Mouse (Mus musculus) midbrain, embryonic 13.5 days (tissue): ENCODE results near the gene Dpysl5. TPM values are rescaled to one million over a fixed set of nuclear protein-coding genes. Genes with fewer than 3 reads are reported as not detected.

Experiments used
- ATAC-seq: fragments of 200-750 bp; cut with Nextera tagmentation; 2 replicates; pipeline ENCODE4 v1.8.0; 2017; ENCODE audit warnings: mild to moderate bottlenecking, moderate TSS enrichment, moderate library complexity
- H3K27ac ChIP-seq: fragments of 300-500 bp; sonication (generic); 2 replicates; pipeline ENCODE4 v1.5.1; 2015; ENCODE audit warnings: inconsistent platforms, mild to moderate bottlenecking, moderate library complexity
- H3K27me3 ChIP-seq: fragments of 300-500 bp; sonication (generic); 2 replicates; pipeline ENCODE4 v1.6.1; 2015; ENCODE audit warnings: mild to moderate bottlenecking, inconsistent platforms
- H3K36me3 ChIP-seq: fragments of 300-500 bp; sonication (generic); 2 replicates; pipeline ENCODE4 v1.6.1; 2015; ENCODE audit warnings: mild to moderate bottlenecking, inconsistent platforms
- H3K4me1 ChIP-seq: fragments of 300-500 bp; sonication (generic); replicated peaks from 2 replicates; pipeline ENCODE4 v1.6.1; 2015; ENCODE audit warnings: inconsistent platforms
- H3K4me2 ChIP-seq: fragments of 300-500 bp; sonication (generic); replicated peaks from 2 replicates; pipeline ENCODE4 v1.6.1; 2015; ENCODE audit warnings: moderate library complexity, mild to moderate bottlenecking, inconsistent platforms
- H3K4me3 ChIP-seq: fragments of 300-500 bp; sonication (generic); replicated peaks from 2 replicates; pipeline ENCODE4 v1.5.1; 2015; ENCODE audit warnings: mild to moderate bottlenecking, inconsistent platforms
- H3K9ac ChIP-seq: fragments of 300-500 bp; sonication (generic); replicated peaks from 2 replicates; pipeline ENCODE4 v1.6.1; 2015; ENCODE audit warnings: mild to moderate bottlenecking, inconsistent platforms
- H3K9me3 ChIP-seq: fragments of 300-500 bp; sonication (generic); 2 replicates; pipeline ENCODE4 v1.6.1; 2016; ENCODE audit warnings: mild to moderate bottlenecking, inconsistent platforms
- WGBS: fragments of 180-500 bp; shearing (Covaris S2); methylation state at CpG from one replicate; pipeline ENCODE4 v1.1.7; 2015; 5-methylcytosine and 5-hydroxymethylcytosine counted together
- polyA plus RNA-seq: library from polyadenylated mRNA; unstranded; fragments of >200 nt; fragmentation: Nextera tagmentation; extraction: Ambion mirVana; gene quantifications from 2 replicates; pipeline ENCODE4 v1.2.1, GENCODE M21; 2015

Dpysl5 gene
- polyA plus RNA-seq, 1 experiment from 2014 or later = 200 TPM

- WGBS = 2% methylated on average over 45 of the region's 59 CpGs
- H3K4me2 ChIP-seq = peak within 1 kb of the TSS; percentile 81
- H3K9ac ChIP-seq = peak within 1 kb of the TSS; percentile 87
- no peaks in the 10 kb centered on the region for H3K27me3 ChIP-seq
- ATAC-seq = peak; percentile 98
- H3K36me3 ChIP-seq = no peaks in the 10 kb centered on the region; the same call in 1 of the 2 replicates
- H3K27ac ChIP-seq = peak within 1 kb of the TSS; percentile 94
- no peaks in the 10 kb centered on the region for H3K9me3 ChIP-seq
- peak within 1 kb of the TSS; percentile 78 for H3K4me3 ChIP-seq
- H3K4me1 ChIP-seq = peaks cover 42% of the 10 kb centered on the region
These were observed 103.2 kb downstream of the Dpysl5 start, which contains the start of gene Mapre3 for GRCm38 (mm10) chr5:30814424-30815119. TSS of gene Mapre3 (plus strand) at chr5:30814641.

GRCm38 (mm10) chr5:30815120-30815465 lies 103.7 kb downstream of the Dpysl5 start:
- H3K9me3 ChIP-seq = no peaks in the 10 kb centered on the region
- H3K27me3 ChIP-seq = no peaks in the 10 kb centered on the region
- 5% methylated on average over 7 of the region's 7 CpGs for WGBS
- peak overlapping the region; percentile 78 for H3K4me3 ChIP-seq
- ATAC-seq = no peak; the same call in 1 of the 2 replicates
- H3K27ac ChIP-seq = peak overlapping the region; percentile 94
- peaks cover 3% of the 10 kb centered on the region; the same call in 1 of the 2 replicates for H3K36me3 ChIP-seq
- H3K9ac ChIP-seq = peak overlapping the region; percentile 87
- peaks cover 42% of the 10 kb centered on the region for H3K4me1 ChIP-seq
- H3K4me2 ChIP-seq = peak overlapping the region; percentile 81

GRCm38 (mm10) chr5:30816261-30816791 lies 105.0 kb downstream of the Dpysl5 start:
- peak overlapping the region; percentile 87 for H3K9ac ChIP-seq
- peak overlapping the region; percentile 81 for H3K4me2 ChIP-seq
- peaks cover 42% of the 10 kb centered on the region for H3K4me1 ChIP-seq
- H3K27me3 ChIP-seq = no peaks in the 10 kb centered on the region
- H3K36me3 ChIP-seq = peaks cover 3% of the 10 kb centered on the region; the same call in 1 of the 2 replicates
- no peaks in the 10 kb centered on the region for H3K9me3 ChIP-seq
- ATAC-seq = no peak
- no peak overlapping the region for H3K27ac ChIP-seq
- 73% methylated on average over 8 of the region's 8 CpGs for WGBS
- H3K4me3 ChIP-seq = peak overlapping the region; percentile 78

- H3K27me3 ChIP-seq = no peaks in the 10 kb centered on the region
- 93% methylated on average over 8 of the region's 8 CpGs for WGBS
- H3K9ac ChIP-seq = no peak overlapping the region
- H3K4me3 ChIP-seq = no peak overlapping the region
- ATAC-seq = no peak
- H3K4me1 ChIP-seq = peaks cover 48% of the 10 kb centered on the region
- no peaks in the 10 kb centered on the region for H3K9me3 ChIP-seq
- no peak overlapping the region for H3K27ac ChIP-seq
- H3K4me2 ChIP-seq = no peak overlapping the region
- H3K36me3 ChIP-seq = peaks cover 3% of the 10 kb centered on the region; the same call in 1 of the 2 replicates
These were observed 107.5 kb downstream of the Dpysl5 start for GRCm38 (mm10) chr5:30818758-30819309.

- Histone ChIP-seq H3K4me2 (no peak overlapping the region), H3K36me3 (peaks cover 3% of the 10 kb centered on the region; the same call in 1 of the 2 replicates), H3K4me3 (no peak overlapping the region), H3K9me3 (no peaks in the 10 kb centered on the region), H3K9ac (no peak overlapping the region), H3K27me3 (no peaks in the 10 kb centered on the region), H3K27ac (no peak overlapping the region), H3K4me1 (peaks cover 41% of the 10 kb centered on the region)
- WGBS = 87% methylated on average over 5 of the region's 5 CpGs
- no peak for ATAC-seq
These were observed 111.3 kb downstream of the Dpysl5 start for GRCm38 (mm10) chr5:30822689-30823088.

- no peak for ATAC-seq
- Histone ChIP-seq H3K4me3 (no peak overlapping the region), H3K4me1 (peaks cover 37% of the 10 kb centered on the region), H3K27ac (no peak overlapping the region), H3K9ac (no peak overlapping the region), H3K4me2 (no peak overlapping the region), H3K36me3 (peaks cover 3% of the 10 kb centered on the region; the same call in 1 of the 2 replicates), H3K27me3 (no peaks in the 10 kb centered on the region), H3K9me3 (no peaks in the 10 kb centered on the region)
- 97% methylated on average over 3 of the region's 3 CpGs for WGBS
These were observed 111.7 kb downstream of the Dpysl5 start for GRCm38 (mm10) chr5:30823091-30823490.

- H3K4me3 ChIP-seq = no peak overlapping the region
- WGBS = 26% methylated on average over 11 of the region's 11 CpGs
- H3K27ac ChIP-seq = peak overlapping the region; percentile 41; the same call in 1 of the 2 replicates
- no peak overlapping the region for H3K9ac ChIP-seq
- H3K4me1 ChIP-seq = peaks cover 31% of the 10 kb centered on the region
- H3K9me3 ChIP-seq = no peaks in the 10 kb centered on the region
- H3K36me3 ChIP-seq = peaks cover 3% of the 10 kb centered on the region; the same call in 1 of the 2 replicates
- H3K27me3 ChIP-seq = no peaks in the 10 kb centered on the region
- peak; percentile 67 for ATAC-seq
- H3K4me2 ChIP-seq = no peak overlapping the region
These were observed 113.0 kb downstream of the Dpysl5 start for GRCm38 (mm10) chr5:30824124-30824988.

GRCm38 (mm10) chr5:30825166-30825565 lies 113.8 kb downstream of the Dpysl5 start:
- ATAC-seq = 0 out of 2 replicates have a peak, but pooled peaks have one; percentile 50
- Histone ChIP-seq H3K27me3 (no peaks in the 10 kb centered on the region), H3K9ac (peak overlapping the region; percentile 25; the same call in 1 of the 2 replicates), H3K4me2 (0 out of 2 replicates have a peak overlapping the region, but pooled peaks have one; percentile 11), H3K27ac (peak overlapping the region; percentile 41; the same call in 1 of the 2 replicates), H3K4me3 (no peak overlapping the region), H3K9me3 (no peaks in the 10 kb centered on the region), H3K4me1 (peaks cover 31% of the 10 kb centered on the region), H3K36me3 (no peaks in the 10 kb centered on the region)
- 35% methylated on average over 10 of the region's 10 CpGs for WGBS

GRCm38 (mm10) chr5:30825821-30826220 lies 114.5 kb downstream of the Dpysl5 start:
- Histone ChIP-seq H3K4me1 (peaks cover 31% of the 10 kb centered on the region), H3K4me3 (no peak overlapping the region), H3K27ac (0 out of 2 replicates have a peak overlapping the region, but pooled peaks have one; percentile 41), H3K27me3 (no peaks in the 10 kb centered on the region), H3K9ac (no peak overlapping the region), H3K36me3 (no peaks in the 10 kb centered on the region), H3K9me3 (no peaks in the 10 kb centered on the region), H3K4me2 (no peak overlapping the region)
- WGBS = 71% methylated on average over 6 of the region's 6 CpGs
- no peak for ATAC-seq

GRCm38 (mm10) chr5:30833416-30833815 lies 122.1 kb downstream of the Dpysl5 start:
- H3K4me3 ChIP-seq = no peak overlapping the region
- peaks cover 23% of the 10 kb centered on the region for H3K36me3 ChIP-seq
- no peaks in the 10 kb centered on the region for H3K27me3 ChIP-seq
- H3K9ac ChIP-seq = no peak overlapping the region
- H3K4me2 ChIP-seq = no peak overlapping the region
- 90% methylated on average over 3 of the region's 3 CpGs for WGBS
- no peak for ATAC-seq
- H3K27ac ChIP-seq = no peak overlapping the region
- no peaks in the 10 kb centered on the region for H3K9me3 ChIP-seq
- no peaks in the 10 kb centered on the region for H3K4me1 ChIP-seq

GRCm38 (mm10) chr5:30839731-30840130 lies 128.4 kb downstream of the Dpysl5 start:
- H3K27ac ChIP-seq = no peak overlapping the region
- WGBS = 91% methylated on average over 2 of the region's 2 CpGs
- no peaks in the 10 kb centered on the region for H3K9me3 ChIP-seq
- peaks cover 23% of the 10 kb centered on the region for H3K36me3 ChIP-seq
- ATAC-seq = no peak
- H3K4me1 ChIP-seq = no peaks in the 10 kb centered on the region
- no peak overlapping the region for H3K9ac ChIP-seq
- no peak overlapping the region for H3K4me3 ChIP-seq
- no peaks in the 10 kb centered on the region for H3K27me3 ChIP-seq
- no peak overlapping the region for H3K4me2 ChIP-seq
